Mouse (Mus musculus): ENCODE data around the gene Lysmd2. TPM values are rescaled to one million over a fixed set of nuclear protein-coding genes. Genes with fewer than 3 reads are reported as not detected.

Lysmd2 gene
- total and polyA plus RNA-seq, 3 experiments, result not detected

- Histone ChIP-seq H3K36me3 (ENCODE audit: control insufficient read depth in 1 of 2, insufficient read depth in 2 of 2, low read length in 2 of 2) (no peaks in the 10 kb centered on the region), H3K27ac (ENCODE audit: control insufficient read depth, low read depth, low read length) (no peak overlapping the region)
- DNase-seq (ENCODE audit: low read depth, low spot score), result no peak
Observed at GRCm38 (mm10) chr9:75684292-75684691, 58.8 kb downstream of the Lysmd2 start.

GRCm38 (mm10) chr9:75684772-75685171, 59.2 kb downstream of the Lysmd2 start:
- DNase-seq (ENCODE audit: low read depth, low spot score), result no peak
- H3K9ac ChIP-seq (ENCODE audit: control insufficient read depth, low read depth, low read length, poor library complexity, severe bottlenecking), result no peak overlapping the region
- TF ChIP-seq GABPA (IDR thresholded peaks at IDR 0.05; ENCODE audit: low read depth, low read length) (no peak), ZMIZ1 (IDR thresholded peaks at IDR 0.05; ENCODE audit: low read depth, low read length) (no peak), SMC3 (IDR thresholded peaks at IDR 0.05; ENCODE audit: low read depth, low read length) (no peak), ZKSCAN1 (IDR thresholded peaks at IDR 0.05; ENCODE audit: low read depth, low read length) (no peak), EP300 (IDR thresholded peaks at IDR 0.05; ENCODE audit: low read depth in 1 of 2, low read length in 2 of 2) (no peak), JUND (IDR thresholded peaks at IDR 0.05; ENCODE audit: low read depth, low read length) (no peak), RCOR1 (IDR thresholded peaks at IDR 0.05; ENCODE audit: low read depth, low read length) (no peak), CHD2 (IDR thresholded peaks at IDR 0.05; ENCODE audit: low read length) (no peak), ETS1 (IDR thresholded peaks at IDR 0.05; ENCODE audit: low read depth, low read length) (no peak), TAL1 (IDR thresholded peaks at IDR 0.05; ENCODE audit: low read length) (no peak), MYB (IDR thresholded peaks at IDR 0.05; ENCODE audit: low read depth, low read length) (no peak), POLR2AphosphoS5 (IDR thresholded peaks at IDR 0.05; ENCODE audit: borderline replicate concordance, low read depth, low read length) (no peak), KAT2A (conservative IDR thresholded peaks at IDR 0.05; ENCODE audit: low read depth, low read length) (no peak), ELF1 (IDR thresholded peaks at IDR 0.05; ENCODE audit: low read depth, low read length) (no peak), MAFK (IDR thresholded peaks at IDR 0.05; ENCODE audit: borderline replicate concordance, low read depth, low read length) (no peak), ZC3H11A (IDR thresholded peaks at IDR 0.05; ENCODE audit: low read depth, low read length) (no peak), HCFC1 (IDR thresholded peaks at IDR 0.05; ENCODE audit: low read depth, low read length) (no peak), POLR2AphosphoS2 (IDR thresholded peaks at IDR 0.05; ENCODE audit: low read length) (no peak), MAX (IDR thresholded peaks at IDR 0.05; ENCODE audit: low read length) (no peak), MEF2A (IDR thresholded peaks at IDR 0.05; ENCODE audit: extremely low read depth, insufficient replicate concordance, low read depth, low read length, poor library complexity, severe bottlenecking) (no peak)

More at GRCm38 (mm10) chr9:75684292-75684691, 58.8 kb downstream of the Lysmd2 start:
- Histone ChIP-seq H3K9ac (ENCODE audit: control insufficient read depth, low read depth, low read length, poor library complexity, severe bottlenecking) (no peak overlapping the region), H3K79me2 (ENCODE audit: control insufficient read depth, insufficient read depth, low read length, poor library complexity) (no peaks in the 10 kb centered on the region), H3K27me3 (ENCODE audit: control insufficient read depth in 1 of 2, insufficient read depth in 2 of 2, low read length in 2 of 2) (no peaks in the 10 kb centered on the region), H3K4me3 (ENCODE audit: control insufficient read depth in 1 of 2, insufficient read depth in 1 of 2, low read depth in 2 of 2, low read length in 2 of 2) (no peak overlapping the region), H3K4me1 (ENCODE audit: control insufficient read depth in 1 of 2, insufficient read depth in 2 of 2, low read length in 2 of 2) (no peaks in the 10 kb centered on the region), H3K9me3 (replicated peaks; ENCODE audit: insufficient read depth, low read length) (no peaks in the 10 kb centered on the region)
- TF ChIP-seq ZMIZ1 (IDR thresholded peaks at IDR 0.05; ENCODE audit: low read depth, low read length) (no peak), GATA1 (IDR thresholded peaks at IDR 0.05; ENCODE audit: low read depth, low read length) (no peak), ELF1 (IDR thresholded peaks at IDR 0.05; ENCODE audit: low read depth, low read length) (no peak), GABPA (IDR thresholded peaks at IDR 0.05; ENCODE audit: low read depth, low read length) (no peak), POLR2A (IDR thresholded peaks at IDR 0.05; ENCODE audit: control insufficient read depth in 1 of 2, insufficient read depth in 1 of 2, low read depth in 1 of 2, low read length in 2 of 2, poor library complexity in 1 of 2) (no peak)

More at GRCm38 (mm10) chr9:75684772-75685171, 59.2 kb downstream of the Lysmd2 start:
- no peaks in the 10 kb centered on the region for H3K4me1 ChIP-seq (ENCODE audit: control insufficient read depth in 1 of 2, insufficient read depth in 2 of 2, low read length in 2 of 2)
- no peak overlapping the region for H3K27ac ChIP-seq (ENCODE audit: control insufficient read depth, low read depth, low read length)
- no peaks in the 10 kb centered on the region for H3K79me2 ChIP-seq (ENCODE audit: control insufficient read depth, insufficient read depth, low read length, poor library complexity)
- H3K4me3 ChIP-seq (ENCODE audit: control insufficient read depth in 1 of 2, insufficient read depth in 1 of 2, low read depth in 2 of 2, low read length in 2 of 2), result no peak overlapping the region
- no peaks in the 10 kb centered on the region for H3K27me3 ChIP-seq (ENCODE audit: control insufficient read depth in 1 of 2, insufficient read depth in 2 of 2, low read length in 2 of 2)
- no peaks in the 10 kb centered on the region for H3K36me3 ChIP-seq (ENCODE audit: control insufficient read depth in 1 of 2, insufficient read depth in 2 of 2, low read length in 2 of 2)
- no peaks in the 10 kb centered on the region for H3K9me3 ChIP-seq (replicated peaks; ENCODE audit: insufficient read depth, low read length)

Other genes with a start within 250 kb of the Lysmd2 start
- 19.6 and 26.6 TPM in 2 replicates for gene Mapk6, start 215.7 kb upstream of the Lysmd2 start, total RNA-seq (2012; rRNA removed)
- gene Mapk6, start 215.7 kb upstream of the Lysmd2 start, polyA plus RNA-seq (2012; ENCODE audit: insufficient read depth in 1 of 2, insufficient read length in 2 of 2, low read depth in 1 of 2, low replicate concordance in 2 of 2, missing spikeins in 1 of 2), result 10 to 100 TPM; 44.1 to 91.0 TPM
- gene Leo1, start 184.2 kb upstream of the Lysmd2 start, total RNA-seq (2012; rRNA removed), result 41.6 and 42.6 TPM in 2 replicates
- gene Leo1, start 184.2 kb upstream of the Lysmd2 start, polyA plus RNA-seq (2012; ENCODE audit: insufficient read depth in 1 of 2, insufficient read length in 2 of 2, low read depth in 1 of 2, low replicate concordance in 2 of 2, missing spikeins in 1 of 2), result 10 to 100 TPM in 1 of 2 experiments, not detected in 1; 49.0 TPM
- 29.9 and 34.2 TPM in 2 replicates for gene Tmod3, start 66.1 kb upstream of the Lysmd2 start, total RNA-seq (2012; rRNA removed)
- 10 to 100 TPM in 1 of 2 experiments, not detected in 1; 46.4 TPM for gene Tmod3, start 66.1 kb upstream of the Lysmd2 start, polyA plus RNA-seq (2012; ENCODE audit: insufficient read depth in 1 of 2, insufficient read length in 2 of 2, low read depth in 1 of 2, low replicate concordance in 2 of 2, missing spikeins in 1 of 2)
- gene Tmod2, start 14.4 kb upstream of the Lysmd2 start, total RNA-seq (2012; rRNA removed), result not detected in 2 replicates
- not detected for gene Tmod2, start 14.4 kb upstream of the Lysmd2 start, polyA plus RNA-seq (2012; ENCODE audit: insufficient read depth in 1 of 2, insufficient read length in 2 of 2, low read depth in 1 of 2, low replicate concordance in 2 of 2, missing spikeins in 1 of 2)
- gene Scg3, start 58.3 kb downstream of the Lysmd2 start, total RNA-seq (2012; rRNA removed), result not detected in 2 replicates
- not detected for gene Scg3, start 58.3 kb downstream of the Lysmd2 start, polyA plus RNA-seq (2012; ENCODE audit: insufficient read depth in 1 of 2, insufficient read length in 2 of 2, low read depth in 1 of 2, low replicate concordance in 2 of 2, missing spikeins in 1 of 2)
- not detected in 2 replicates for gene Bmp5, start 149.6 kb downstream of the Lysmd2 start, total RNA-seq (2012; rRNA removed)
- not detected for gene Bmp5, start 149.6 kb downstream of the Lysmd2 start, polyA plus RNA-seq (2012; ENCODE audit: insufficient read depth in 1 of 2, insufficient read length in 2 of 2, low read depth in 1 of 2, low replicate concordance in 2 of 2, missing spikeins in 1 of 2)

Data from MEL (cell line).